Mouse (Mus musculus) G1E (cell line): ENCODE measurements around the gene Runx2.

Experiments used
- CTCF ChIP-seq: IDR thresholded peaks from 2 replicates; pipeline ENCODE4 v1.5.1; 2012; ENCODE audit warnings: low read depth, low read length, inconsistent platforms, mixed read lengths
- GATA1 ChIP-seq: IDR thresholded peaks from 2 replicates; pipeline ENCODE4 v1.6.1; 2012; ENCODE audit warnings: borderline replicate concordance, low read length, inconsistent platforms, mixed read lengths
- TAL1 ChIP-seq: conservative IDR thresholded peaks from 2 replicates; pipeline ENCODE4 v1.6.1; 2012; ENCODE audit warnings: low read depth, low read length, inconsistent platforms, mixed read lengths

GRCm38 (mm10) chr17:44609897-44610641, 204.5 kb downstream of the Runx2 start:
- TF ChIP-seq CTCF (no peak), TAL1 (no peak), GATA1 (no peak)
